Mouse (Mus musculus) CH12.LX (cell line): ENCODE data around the gene Srbd1. TPM values are rescaled to one million over a fixed set of nuclear protein-coding genes. Genes with fewer than 3 reads are reported as not detected.

Experiments
- DNase-seq: peaks from one replicate; pipeline ENCODE4 v3.0.0-alpha.2; 2013; ENCODE audit errors: extremely low read depth
- H3K27ac ChIP-seq: 2 replicates; pipeline ENCODE4 v1.5.1; 2012; ENCODE audit warnings: low read depth, mild to moderate bottlenecking, control low read depth, moderate library complexity; ENCODE audit not compliant: insufficient read depth
- H3K27me3 ChIP-seq: replicated peaks from 2 replicates; pipeline ENCODE3; 2012; ENCODE audit warnings: inconsistent platforms
- H3K36me3 ChIP-seq, 2 experiments: replicated peaks in 1 of 2; 2 replicates each; pipeline versions ENCODE3 to v1.6.1; 2012; ENCODE audit warnings: inconsistent platforms in 1 of 2, low read length in 1 of 2, mild to moderate bottlenecking in 1 of 2, mixed read lengths in 1 of 2, moderate library complexity in 1 of 2; ENCODE audit not compliant: control insufficient read depth in 1 of 2, insufficient read depth in 1 of 2
- H3K4me1 ChIP-seq, 2 experiments: 2 replicates each; pipeline ENCODE4 v1.6.1; 2012; ENCODE audit warnings: inconsistent platforms in 1 of 2, moderate library complexity in 1 of 2; ENCODE audit not compliant: insufficient read depth in 2 of 2, control insufficient read depth in 1 of 2
- H3K4me2 ChIP-seq: 2 replicates; pipeline ENCODE4 v1.6.1; 2012; ENCODE audit warnings: low read depth, mild to moderate bottlenecking, control low read depth; ENCODE audit not compliant: poor library complexity, insufficient read depth, severe bottlenecking
- H3K4me3 ChIP-seq, 3 experiments: fragments of 150-350 bp in 1 of 3; sonication (generic) in 1 of 3; replicated peaks in 1 of 3; 2 replicates each; pipeline versions ENCODE3 to v1.5.1; 2011 to 2012; ENCODE audit warnings: low read depth in 2 of 3, low read length in 2 of 3, mild to moderate bottlenecking in 2 of 3, moderate library complexity in 2 of 3, control low read depth in 1 of 3, improper control_type of control experiment in 1 of 3, inconsistent platforms in 1 of 3, mixed read lengths in 1 of 3; ENCODE audit not compliant: poor library complexity in 1 of 3
- H3K79me2 ChIP-seq: replicated peaks from 2 replicates; pipeline ENCODE4 v1.6.1; 2012; ENCODE audit warnings: mild to moderate bottlenecking, moderate library complexity; ENCODE audit not compliant: control insufficient read depth, poor library complexity, insufficient read depth, severe bottlenecking; ENCODE audit errors: extremely low read depth
- H3K9ac ChIP-seq: 2 replicates; pipeline ENCODE4 v1.6.1; 2012; ENCODE audit warnings: low read depth, mild to moderate bottlenecking, control low read depth, moderate library complexity; ENCODE audit not compliant: insufficient read depth
- H3K9me3 ChIP-seq: replicated peaks from 2 replicates; pipeline ENCODE3; 2012; ENCODE audit warnings: low read length, inconsistent platforms, mixed read lengths
- CHD2 ChIP-seq: IDR thresholded peaks from 2 replicates; pipeline ENCODE4 v1.6.1; 2011; ENCODE audit warnings: low read length, improper control_type of control experiment
- E2F4 ChIP-seq: IDR thresholded peaks from 2 replicates; pipeline ENCODE4 v1.6.1; 2011; ENCODE audit warnings: low read depth, low read length, improper control_type of control experiment; ENCODE audit not compliant: insufficient replicate concordance
- EP300 ChIP-seq: IDR thresholded peaks from 2 replicates; pipeline ENCODE4 v1.6.1; 2011; ENCODE audit warnings: low read length, improper control_type of control experiment
- JUN ChIP-seq: IDR thresholded peaks from 2 replicates; pipeline ENCODE4 v1.6.1; 2011; ENCODE audit warnings: low read depth, mild to moderate bottlenecking, low read length, improper control_type of control experiment, moderate library complexity; ENCODE audit not compliant: insufficient read depth
- KAT2A ChIP-seq: IDR thresholded peaks from 2 replicates; pipeline ENCODE4 v1.6.1; 2012; ENCODE audit warnings: low read length, improper control_type of control experiment, inconsistent platforms; ENCODE audit not compliant: insufficient replicate concordance
- MAFK ChIP-seq: IDR thresholded peaks from 2 replicates; pipeline ENCODE4 v1.6.1; 2011; ENCODE audit warnings: low read length, improper control_type of control experiment; ENCODE audit not compliant: insufficient replicate concordance
- MAZ ChIP-seq: IDR thresholded peaks from 2 replicates; pipeline ENCODE4 v1.6.1; 2012; ENCODE audit warnings: low read depth, mild to moderate bottlenecking, inconsistent platforms, low read length, improper control_type of control experiment, moderate library complexity
- MEF2A ChIP-seq: IDR thresholded peaks from 2 replicates; pipeline ENCODE4 v1.6.1; 2014; ENCODE audit warnings: low read depth, mild to moderate bottlenecking, inconsistent platforms, low read length, improper control_type of control experiment, borderline replicate concordance
- POLR2AphosphoS2 ChIP-seq: IDR thresholded peaks from 2 replicates; pipeline ENCODE4 v1.6.1; 2011; ENCODE audit warnings: low read depth, low read length, improper control_type of control experiment
- RCOR1 ChIP-seq: conservative IDR thresholded peaks from 2 replicates; pipeline ENCODE4 v1.6.1; 2012; ENCODE audit warnings: low read depth, mild to moderate bottlenecking, inconsistent platforms, low read length, improper control_type of control experiment
- SIN3A ChIP-seq: IDR thresholded peaks from 2 replicates; pipeline ENCODE4 v1.6.1; 2012; ENCODE audit warnings: low read length, improper control_type of control experiment, inconsistent platforms
- SMC3 ChIP-seq: IDR thresholded peaks from 2 replicates; pipeline ENCODE4 v1.6.1; 2011; ENCODE audit warnings: low read depth, low read length, improper control_type of control experiment
- UBTF ChIP-seq: IDR thresholded peaks from 2 replicates; pipeline ENCODE4 v1.6.1; 2012; ENCODE audit warnings: low read depth, mild to moderate bottlenecking, inconsistent platforms, low read length, improper control_type of control experiment, moderate library complexity
- USF1 ChIP-seq: IDR thresholded peaks from 2 replicates; pipeline ENCODE4 v1.6.1; 2014; ENCODE audit warnings: low read depth, mild to moderate bottlenecking, inconsistent platforms, low read length, improper control_type of control experiment
- USF2 ChIP-seq: conservative IDR thresholded peaks from 2 replicates; pipeline ENCODE4 v1.6.1; 2011; ENCODE audit warnings: low read depth, low read length, improper control_type of control experiment
- ZC3H11A ChIP-seq: IDR thresholded peaks from 2 replicates; pipeline ENCODE4 v1.6.1; 2012; ENCODE audit warnings: low read depth, mild to moderate bottlenecking, inconsistent platforms, low read length, improper control_type of control experiment
- ZMIZ1 ChIP-seq: IDR thresholded peaks from 2 replicates; pipeline ENCODE4 v1.6.1; 2012; ENCODE audit warnings: low read depth, mild to moderate bottlenecking, inconsistent platforms, low read length, improper control_type of control experiment
- dilution Hi-C: fragments of 300-500 bp; cut with MboI; formaldehyde crosslinking; loops from 2 replicates; pipeline ENCODE4 v1.14.3; 2020; ENCODE audit warnings: low sequenced_read_pairs; ENCODE audit not compliant: extremely low pct_unique_long_range_greater_than_20kb, extremely low pct_ligation_motif_present
- in situ Hi-C: fragments of 300-500 bp; cut with MboI; formaldehyde crosslinking; loops from 3 replicates; pipeline ENCODE4 v1.14.3; 2019; ENCODE audit warnings: low sequenced_read_pairs, low pct_ligation_motif_present, low pct_unique_long_range_greater_than_20kb, mixed read lengths
- polyA plus RNA-seq: library from polyadenylated mRNA; unstranded; fragments of >175 nt; gene quantifications from 2 replicates; pipeline ENCODE4 v1.2.1, GENCODE M21; 2012; ENCODE audit warnings: low read depth; ENCODE audit not compliant: insufficient read length
- total RNA-seq, 2 experiments: library from RNA; depleted of rRNA; stranded (reverse); fragments of 300-350 nt in 1 of 2; fragments of >200 nt in 1 of 2; gene quantifications; 2 replicates each; pipeline ENCODE4 v1.2.3; 2012 to 2014

Srbd1 gene
- total and polyA plus RNA-seq, 3 experiments, result 21.5 to 34.5 (median 24.8) TPM

DNA sequence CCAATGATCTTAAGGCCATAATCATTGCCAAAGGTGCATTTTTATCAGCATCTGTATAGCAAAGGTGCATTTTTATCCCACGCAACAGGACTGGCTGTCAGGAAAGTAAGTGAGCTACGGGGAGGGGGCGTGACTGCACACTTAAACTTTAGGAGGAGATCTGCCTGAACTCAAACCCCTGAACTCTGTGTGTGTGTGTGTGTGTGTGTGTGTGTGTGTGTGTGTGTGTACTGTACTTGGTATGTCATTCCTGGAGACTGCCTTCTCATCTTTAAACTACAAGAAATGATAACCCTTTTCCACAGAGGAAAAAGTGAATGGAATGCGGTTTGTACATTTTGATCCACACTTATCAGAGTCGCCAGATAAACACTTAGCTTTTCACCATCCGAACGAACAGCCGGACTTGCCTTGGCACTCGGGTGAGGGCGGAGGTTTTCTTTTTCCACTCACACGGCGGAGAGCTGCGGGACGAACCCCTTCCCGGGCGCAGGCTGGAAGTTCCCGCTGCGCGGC, 21.1 kb upstream of the Srbd1 start:
- no peak for TF ChIP-seq EP300
- no peak for TF ChIP-seq CHD2
- TF ChIP-seq MAFK, result no peak
- no peak for TF ChIP-seq JUN
- no peak; the same call in 1 of the 2 replicates for TF ChIP-seq SIN3A
- no peak for TF ChIP-seq RCOR1
- TF ChIP-seq ZC3H11A, result no peak
- no peak for TF ChIP-seq UBTF
- TF ChIP-seq ZMIZ1, result no peak
- TF ChIP-seq E2F4, result no peak
- no peak for TF ChIP-seq KAT2A
- no peak for TF ChIP-seq USF1
- no peak for TF ChIP-seq POLR2AphosphoS2
- no peak for TF ChIP-seq MAZ
- no peak for TF ChIP-seq MEF2A
- Histone ChIP-seq H3K9me3 (no peaks in the 10 kb centered on the region), H3K27me3 (no peaks in the 10 kb centered on the region), H3K36me3 (peaks cover 2 to 13% of the 10 kb centered on the region in 2 experiments), H3K9ac (peak overlapping the region; percentile 94), H3K4me2 (peak overlapping the region; percentile 70), H3K27ac (no peak overlapping the region; the same call in 1 of the 2 replicates), H3K4me3 (peak overlapping the region; percentile 80 to 86 (median 86)), H3K4me1 (peaks cover 10 to 54% of the 10 kb centered on the region in 2 experiments), H3K79me2 (peaks cover 34% of the 10 kb centered on the region)
- dilution Hi-C loops, result no loop called here
- in situ Hi-C loops, result loop anchor here (5.0 to 10.0 kb wide), 4 partner anchors 106 to 739 kb away; no protein-coding TSS in a partner anchor
- DNase-seq, result no peak

DNA sequence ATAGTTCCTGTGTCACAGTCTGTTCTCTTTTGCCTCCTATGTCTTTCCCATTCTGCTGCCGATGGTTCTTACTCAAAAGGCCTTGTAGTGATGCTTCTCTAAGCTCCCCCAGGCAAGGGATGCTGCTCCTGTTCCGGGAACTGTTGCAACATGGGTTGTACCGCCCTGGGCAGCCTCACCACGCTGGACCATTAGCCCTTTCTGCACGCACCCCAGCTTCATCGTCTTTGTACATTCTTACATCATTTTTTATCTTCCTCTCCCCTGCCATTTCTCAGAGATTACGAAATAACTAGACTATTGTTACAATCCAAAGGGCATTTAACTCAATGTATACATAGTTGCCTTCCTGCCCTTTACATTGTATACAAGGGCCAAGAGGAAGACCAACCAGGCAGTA, 19.4 kb upstream of the Srbd1 start:
- no peaks in the 10 kb centered on the region for H3K9me3 ChIP-seq
- DNase-seq, result no peak
- in situ Hi-C loops, result loop anchor here (10.0 kb wide), 3 partner anchors 130 to 740 kb away; no protein-coding TSS in a partner anchor
- H3K4me2 ChIP-seq, result no peak overlapping the region
- no peaks in the 10 kb centered on the region for H3K27me3 ChIP-seq
- no peak for TF ChIP-seq POLR2AphosphoS2
- no peak for TF ChIP-seq EP300
- TF ChIP-seq USF2, result no peak
- no peak for TF ChIP-seq SMC3
- no peak for TF ChIP-seq MAFK
- no peak overlapping the region for H3K27ac ChIP-seq
- H3K36me3 ChIP-seq, result peaks cover 0 to 2% of the 10 kb centered on the region in 2 experiments
- no peak overlapping the region for H3K4me3 ChIP-seq
- peaks cover 19 to 52% of the 10 kb centered on the region in 2 experiments for H3K4me1 ChIP-seq
- peaks cover 17% of the 10 kb centered on the region for H3K79me2 ChIP-seq
- H3K9ac ChIP-seq, result no peak overlapping the region
- dilution Hi-C loops, result no loop called here
